Mouse (Mus musculus) spleen, adult 2 months (tissue): ENCODE data around the gene Zfp958.

ENCODE experiments used
- CTCF ChIP-seq: fragments of 200-500 bp; IDR thresholded peaks from 2 replicates; pipeline ENCODE4 v1.5.1; 2011; ENCODE audit warnings: mild to moderate bottlenecking, inconsistent platforms; ENCODE audit not compliant: insufficient read depth, insufficient read length, insufficient replicate concordance; ENCODE audit errors: extremely low read depth
- POLR2A ChIP-seq: fragments of 200-500 bp; IDR thresholded peaks from 2 replicates; pipeline ENCODE4 v1.6.1; 2011; ENCODE audit warnings: low read depth, low read length, inconsistent platforms

- TF ChIP-seq POLR2A (no peak), CTCF (no peak)
Observed at GRCm38 (mm10) chr8:4678218-4678907, 65.4 kb downstream of the Zfp958 start.
